Mouse (Mus musculus) urinary bladder, postnatal 36 days (tissue): ENCODE data around the gene Upp2.

Source experiments
- DNase-seq, 2 experiments: peaks; one replicate each; pipeline ENCODE4 v3.0.0; 2022; ENCODE audit warnings: low spot score in 2 of 2, mixed read lengths in 1 of 2

The Upp2 gene

GRCm38 (mm10) chr2:58551866-58552265 lies 15.2 kb upstream of the Upp2 start:
- DNase-seq = no peak

DNA sequence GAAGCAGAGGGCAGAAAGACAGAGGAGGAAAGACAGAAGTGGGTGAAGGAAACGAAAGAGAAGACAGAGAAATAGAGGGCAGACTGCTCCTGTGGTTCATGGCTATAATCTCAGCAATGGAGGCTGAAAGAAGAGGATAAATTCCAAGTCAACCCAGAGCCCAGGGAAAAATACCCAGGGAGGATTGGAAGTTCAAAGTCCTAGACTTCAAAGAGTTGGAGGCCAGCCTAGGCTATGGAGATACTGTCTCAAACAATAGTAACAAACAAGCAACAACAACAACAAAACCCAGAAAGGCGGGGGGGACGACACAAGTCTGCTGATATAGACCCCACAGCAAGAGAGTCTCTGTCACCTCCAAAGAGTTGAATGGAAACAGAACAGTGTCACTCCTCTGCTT lies 14.8 kb upstream of the Upp2 start:
- no peak for DNase-seq

DNA sequence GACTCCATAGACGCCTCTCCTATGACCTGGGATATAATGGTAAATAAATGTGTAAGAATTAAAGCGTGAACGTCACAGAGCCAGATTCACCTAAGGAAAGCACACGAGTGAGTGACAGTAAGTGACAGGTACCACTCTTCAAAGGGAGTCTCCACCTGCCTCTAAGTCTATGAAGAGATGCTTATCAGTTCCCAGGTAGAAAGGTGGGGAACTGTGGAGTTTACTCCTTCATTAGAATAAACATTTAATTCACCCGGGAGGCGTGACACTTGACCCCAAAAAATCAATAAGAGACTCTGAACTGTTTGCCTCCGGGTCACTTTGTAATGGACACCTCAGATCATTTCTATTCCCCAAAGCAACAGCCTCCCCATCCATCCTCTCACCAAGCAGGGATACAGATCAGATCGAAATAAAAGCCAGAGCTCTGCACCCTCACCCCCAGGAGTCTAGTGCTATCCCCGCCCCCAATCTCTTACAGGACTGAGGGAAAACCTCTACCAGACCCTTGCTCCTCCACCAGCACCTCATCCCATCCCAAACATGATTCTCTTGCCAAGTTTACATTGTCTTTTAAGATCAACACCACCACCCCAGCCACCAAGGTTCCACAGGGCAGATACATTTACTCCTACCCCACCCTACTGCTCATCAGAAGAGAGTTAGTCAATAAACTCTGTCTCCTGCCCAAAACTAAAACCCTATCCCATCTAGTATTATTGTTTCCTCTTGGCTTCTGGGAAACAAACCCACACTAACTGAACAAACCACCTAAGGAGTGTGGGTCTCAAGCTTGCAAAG lies 9.9 kb upstream of the Upp2 start:
- DNase-seq = no peak

DNA sequence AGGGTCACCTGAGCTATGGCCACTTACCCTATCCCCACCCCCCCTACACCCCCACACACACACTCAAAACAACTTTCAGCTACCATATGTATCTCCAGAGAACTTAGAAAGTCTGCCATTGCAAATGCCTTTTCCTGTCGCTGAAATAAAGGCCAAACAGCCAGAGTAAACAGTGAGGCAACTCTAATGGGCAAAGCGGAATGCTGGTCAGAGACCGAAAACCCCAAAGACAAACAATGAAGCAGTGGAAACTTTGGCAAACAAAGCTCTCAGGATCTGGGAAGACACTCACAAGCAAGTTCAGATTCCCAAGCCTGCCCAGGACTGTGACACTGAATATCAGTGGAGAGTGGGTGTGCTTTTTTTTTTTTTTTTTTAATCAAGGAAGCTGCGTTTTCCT lies 5.0 kb upstream of the Upp2 start:
- DNase-seq = no peak

GRCm38 (mm10) chr2:58565267-58565666 lies 1.8 kb upstream of the Upp2 start:
- DNase-seq = no peak

DNA sequence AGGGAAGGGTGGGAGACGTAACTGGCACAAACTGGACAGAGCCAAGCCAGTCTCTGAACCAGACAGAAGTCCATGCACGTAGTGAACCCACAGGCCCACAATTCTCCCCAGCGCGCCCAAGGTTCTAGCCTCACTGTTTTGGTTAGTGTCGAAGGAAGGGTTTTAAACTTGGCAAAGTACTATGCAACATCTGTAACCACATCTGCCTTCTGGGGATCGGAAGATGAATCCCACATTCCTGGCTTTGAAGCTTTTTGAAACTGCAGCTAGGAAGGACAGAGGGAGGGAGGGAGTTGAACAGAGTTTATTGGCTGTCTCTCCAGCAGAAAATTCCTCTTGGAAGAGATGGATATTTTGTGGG lies 1.1 kb upstream of the Upp2 start:
- no peak for DNase-seq

DNA sequence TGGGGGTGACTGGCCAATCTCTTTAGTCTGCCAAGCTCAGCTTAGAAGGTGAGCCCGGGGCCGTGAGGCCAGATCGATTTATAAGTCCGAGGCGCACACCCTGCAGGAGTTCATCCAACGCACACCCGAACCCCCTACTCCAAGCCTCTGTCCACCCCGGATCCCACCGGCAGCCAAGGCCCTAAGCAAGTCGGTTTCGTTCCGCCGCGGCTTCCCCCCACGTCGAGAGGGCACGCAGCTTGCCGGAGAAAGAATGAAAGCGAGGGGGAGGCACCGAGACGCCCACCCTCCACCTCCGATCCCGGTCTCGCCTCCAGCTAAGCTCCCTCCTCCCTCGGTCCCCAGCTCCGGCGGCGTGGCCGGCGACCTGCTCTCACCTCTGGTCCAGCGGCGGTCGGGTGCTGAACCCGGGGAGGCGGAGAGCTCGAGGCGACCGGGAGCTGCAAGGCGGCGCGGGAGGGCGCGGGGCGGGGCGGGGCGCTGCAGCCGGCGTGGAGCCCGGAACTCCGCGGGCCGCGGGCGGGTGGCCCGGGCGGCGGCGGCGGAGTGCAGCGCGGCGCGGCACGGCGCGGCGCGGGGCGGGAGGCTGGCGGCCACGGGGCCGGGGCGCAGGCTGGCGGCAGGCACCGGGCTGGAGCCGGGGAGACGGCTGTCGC lies 560 bp upstream of the Upp2 start:
- DNase-seq = peak; percentile 57 to 72

DNA sequence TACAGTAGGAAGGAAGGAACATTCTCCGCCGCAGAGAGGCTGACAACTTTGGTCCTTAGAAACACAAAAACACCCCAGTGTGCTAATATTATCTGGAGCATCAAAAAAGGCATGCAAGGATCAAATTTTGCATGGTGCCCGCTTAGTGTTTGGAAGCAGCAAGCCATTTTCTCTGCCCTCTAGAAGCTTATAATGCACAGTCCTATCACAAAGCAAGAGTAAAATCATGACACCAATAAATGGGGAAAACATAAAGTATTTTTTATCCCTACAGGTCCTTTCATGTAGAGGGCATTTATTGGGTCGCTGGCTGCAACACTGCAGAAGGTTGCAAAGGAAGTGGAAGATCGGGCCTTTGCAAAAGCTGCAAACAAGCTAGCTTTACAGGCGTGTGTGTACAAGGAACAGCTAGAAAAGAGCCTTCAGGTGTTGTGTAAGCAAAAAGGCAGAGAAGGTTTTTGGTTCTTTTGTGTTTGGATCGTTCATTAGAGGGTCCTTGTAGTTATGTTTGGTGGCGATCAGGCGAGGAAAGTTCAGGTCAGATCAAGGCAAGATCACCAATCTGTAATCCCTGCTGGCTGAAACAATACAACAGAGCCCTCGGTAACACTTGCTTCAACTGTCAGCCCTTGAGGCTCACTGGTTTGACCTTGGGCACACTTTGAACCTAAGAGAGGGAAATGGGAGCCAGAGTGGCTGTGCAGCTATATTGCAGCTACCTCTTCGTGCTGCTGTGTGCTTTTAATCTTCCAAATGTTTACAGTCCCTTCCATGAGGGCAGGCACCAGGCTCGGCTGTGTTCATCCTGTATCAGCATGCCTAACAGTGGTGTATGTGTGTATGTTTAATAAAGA lies 995 bp downstream of the Upp2 start:
- DNase-seq = no peak

DNA sequence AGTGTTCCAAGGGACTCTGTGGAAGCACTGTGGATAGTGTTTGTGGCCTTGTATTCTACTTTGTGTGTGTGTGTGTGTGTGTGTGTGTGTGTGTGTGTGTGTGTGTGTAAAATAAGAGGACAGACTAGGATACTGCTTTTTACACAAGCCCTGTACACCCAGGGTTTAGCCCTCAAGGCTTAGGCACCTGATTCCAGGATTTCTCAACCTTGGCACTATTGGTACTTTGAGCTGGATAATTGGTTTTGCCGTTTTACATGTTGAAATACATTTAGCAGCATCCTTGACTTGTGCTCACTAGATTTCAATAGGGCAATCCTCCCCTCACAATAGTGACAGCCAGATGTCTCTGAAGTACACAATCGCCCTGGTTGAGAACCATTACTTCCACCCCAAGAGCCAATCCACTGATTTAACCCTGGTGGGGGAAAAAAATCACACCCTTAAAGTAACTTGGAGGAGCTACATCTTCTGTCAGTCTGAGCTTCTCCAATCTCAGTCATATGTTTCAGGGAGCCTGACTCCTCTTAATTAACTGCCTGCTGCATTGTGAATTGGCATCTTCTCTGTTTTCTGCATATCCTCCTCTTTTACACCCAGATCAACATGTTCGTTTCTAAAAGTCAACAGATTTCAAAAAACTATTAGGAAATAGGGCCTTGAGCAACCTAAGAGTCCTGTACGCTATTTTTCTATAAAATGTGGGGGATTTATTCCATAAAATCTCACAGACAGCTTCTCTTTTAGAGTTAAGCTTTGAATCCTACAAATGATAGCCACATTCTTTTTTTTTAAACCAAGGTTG lies 1.9 kb downstream of the Upp2 start:
- DNase-seq = no peak

GRCm38 (mm10) chr2:58574167-58574566 lies 7.1 kb downstream of the Upp2 start:
- DNase-seq = no peak

- DNase-seq = no peak
These were observed 19.2 kb downstream of the Upp2 start for GRCm38 (mm10) chr2:58586311-58586710.

DNA sequence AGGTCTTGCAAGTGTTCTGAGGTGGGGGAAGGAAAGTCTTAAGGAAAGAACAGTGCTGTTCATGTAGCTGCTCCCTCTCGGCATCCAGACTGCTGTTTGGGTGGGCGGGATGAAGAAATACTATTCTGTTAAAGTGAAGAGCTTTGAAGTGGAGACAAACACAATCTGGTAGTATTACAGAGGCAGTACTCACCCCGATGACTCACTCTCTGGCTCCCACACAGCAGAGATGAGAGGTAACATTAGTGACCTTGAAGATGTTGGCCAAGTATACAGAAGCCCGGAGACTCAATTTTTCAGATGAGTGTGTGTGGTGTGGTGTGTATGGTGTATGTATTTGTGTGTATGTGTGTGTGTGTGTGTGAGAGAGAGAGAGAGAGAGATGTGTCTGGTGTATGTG lies 22.5 kb downstream of the Upp2 start:
- DNase-seq = no peak

DNA sequence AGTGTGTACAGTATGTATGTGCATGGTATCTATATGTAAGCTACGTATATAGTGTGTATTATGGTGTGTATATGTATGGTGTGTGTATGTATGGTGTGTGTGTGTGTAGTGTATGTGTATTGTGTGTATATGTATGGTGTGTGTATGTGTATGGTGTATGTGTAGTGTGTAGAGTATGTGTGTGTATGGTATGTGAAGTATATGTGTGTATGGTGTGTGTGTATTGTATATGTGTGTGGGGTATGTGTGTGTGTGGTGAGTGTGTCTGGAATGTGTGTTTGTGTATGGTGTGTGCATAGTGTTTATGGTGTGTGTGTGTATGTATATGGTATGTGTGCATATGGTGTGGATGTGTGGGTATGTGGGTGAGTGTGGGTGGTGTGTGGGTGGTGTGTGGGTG lies 23.0 kb downstream of the Upp2 start:
- DNase-seq = no peak

DNA sequence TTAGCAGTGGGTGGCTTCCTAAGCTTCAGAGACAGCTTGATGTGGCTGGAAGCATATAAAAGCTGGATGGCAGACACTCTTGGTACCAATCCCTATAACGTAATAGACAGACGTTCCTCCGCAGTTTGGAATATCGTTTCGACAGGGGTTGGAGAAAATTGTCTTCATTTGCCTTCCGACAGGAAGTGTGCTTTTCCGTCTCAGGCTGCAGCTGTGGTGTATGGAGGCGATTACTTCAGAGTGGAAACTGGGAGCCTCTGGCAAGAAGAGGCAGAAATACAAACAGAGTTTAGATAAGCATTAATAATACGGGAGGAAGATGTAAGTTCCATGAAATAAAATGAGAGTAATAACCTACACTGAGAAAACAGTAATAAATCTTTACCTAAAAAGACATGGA lies 28.3 kb downstream of the Upp2 start:
- no peak for DNase-seq

DNA sequence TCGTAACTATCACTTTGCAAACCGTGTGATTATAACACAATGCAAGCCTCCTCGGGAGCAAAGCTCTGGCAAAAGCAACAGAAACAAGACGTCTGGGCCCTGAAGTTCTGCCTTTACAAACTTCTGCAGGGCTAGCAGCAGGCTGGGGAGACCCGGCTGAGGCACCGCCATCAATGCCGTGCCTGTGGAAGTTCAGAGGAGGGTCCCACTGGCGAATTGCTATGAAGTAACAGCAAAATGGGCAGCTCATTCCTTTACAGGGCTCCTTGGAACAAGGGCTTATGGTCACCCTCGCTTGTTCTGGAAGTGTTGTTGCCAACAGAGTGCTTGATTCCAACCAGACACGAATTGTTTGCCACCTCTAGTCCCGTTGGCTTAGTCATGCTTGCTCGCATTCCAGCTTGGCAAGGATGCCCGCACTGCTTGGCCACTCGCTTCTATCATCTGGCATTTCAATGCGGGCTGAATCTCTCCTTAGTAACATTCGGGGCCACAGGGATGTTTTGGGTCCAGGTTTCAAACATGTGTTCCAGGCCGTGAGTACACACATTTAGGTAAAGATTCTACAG lies 29.8 kb downstream of the Upp2 start:
- DNase-seq = peak in 1 of 2 experiments; percentile 49

- DNase-seq = no peak
These were observed 30.5 kb downstream of the Upp2 start for GRCm38 (mm10) chr2:58597556-58597955.

DNA sequence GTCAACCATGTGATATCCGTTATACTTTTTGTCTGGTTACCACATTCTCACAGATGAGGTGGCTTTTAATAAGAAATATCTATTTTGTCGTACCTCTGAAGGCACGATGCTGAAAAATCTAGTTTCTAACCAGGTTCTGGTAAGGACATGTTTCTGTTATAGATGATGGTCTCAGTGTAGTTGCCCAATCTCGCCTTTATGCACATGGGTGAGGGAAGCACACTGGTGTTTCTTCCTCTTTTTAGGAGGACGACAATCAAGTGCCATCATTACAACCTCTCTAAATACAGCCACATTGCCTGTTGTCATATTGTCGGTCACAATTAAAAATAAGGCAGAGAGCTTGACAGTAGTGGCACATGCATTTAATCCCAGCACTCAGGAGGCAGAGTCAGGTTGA lies 32.5 kb downstream of the Upp2 start:
- no peak for DNase-seq

- no peak for DNase-seq
These were observed 34.3 kb downstream of the Upp2 start for GRCm38 (mm10) chr2:58601382-58601781.

DNA sequence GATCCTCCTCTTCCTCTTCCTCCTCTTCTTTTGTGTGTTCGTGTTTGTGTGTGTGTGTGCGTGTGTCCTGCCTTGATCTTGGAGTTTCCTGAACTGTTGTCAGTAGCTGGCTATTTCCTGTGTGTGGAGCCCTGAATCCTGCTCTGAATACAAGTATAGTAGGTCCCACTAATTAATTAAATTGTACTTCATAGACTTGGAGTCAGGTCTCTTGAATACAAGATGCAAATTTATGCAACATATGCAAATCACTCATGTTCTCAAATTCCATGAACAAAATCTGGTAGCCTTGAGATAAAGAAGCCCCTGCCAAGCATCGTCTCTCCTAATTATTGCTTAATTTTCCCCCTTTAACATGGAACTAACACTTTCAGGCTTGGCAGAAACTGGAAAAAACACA lies 36.3 kb downstream of the Upp2 start:
- DNase-seq = no peak

DNA sequence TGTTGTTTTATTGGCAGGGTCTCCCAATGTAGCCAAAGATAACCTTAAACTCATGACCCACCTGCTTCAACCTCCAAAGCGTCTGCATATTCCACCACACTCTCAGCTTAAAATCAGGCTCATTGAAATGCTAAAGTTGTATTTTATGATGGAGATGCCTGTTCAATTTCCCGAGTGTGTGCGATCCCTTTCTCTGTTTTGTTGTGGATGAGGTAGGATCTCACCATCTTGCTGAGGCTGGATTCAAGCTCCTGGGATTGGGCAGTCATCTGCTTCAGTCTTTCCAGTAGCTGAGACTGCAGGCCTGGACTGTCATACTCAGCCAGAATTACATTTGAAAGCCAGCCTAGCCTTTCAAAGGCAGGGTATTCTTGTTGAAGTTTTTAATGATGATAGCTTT lies 37.7 kb downstream of the Upp2 start:
- no peak for DNase-seq

DNA sequence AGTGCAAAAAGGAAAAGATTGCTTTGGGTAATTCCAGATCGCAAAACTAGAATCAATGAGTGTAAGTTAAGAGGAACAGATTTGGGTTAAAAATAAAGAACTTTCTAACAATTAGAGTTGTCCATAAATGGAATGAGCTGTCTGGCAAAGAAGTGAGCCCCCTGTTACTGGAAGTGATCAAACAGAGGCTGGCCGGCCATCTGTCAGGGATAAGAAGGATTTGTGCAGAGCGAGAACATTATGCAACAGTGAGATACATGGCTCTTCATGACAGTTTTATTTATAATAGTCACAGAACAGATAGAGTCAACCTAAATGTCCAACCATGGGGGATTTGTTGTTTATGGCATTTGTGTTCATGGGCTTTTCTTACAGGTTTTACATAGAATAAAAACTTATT lies 46.6 kb downstream of the Upp2 start:
- no peak for DNase-seq

- no peak for DNase-seq
These were observed 47.8 kb downstream of the Upp2 start for GRCm38 (mm10) chr2:58614851-58615250.
